Mouse (Mus musculus) forebrain, embryonic 11.5 days (tissue): ENCODE data around the gene Golgb1. TPM values are rescaled to one million over a fixed set of nuclear protein-coding genes. Genes with fewer than 3 reads are reported as not detected.
A peak's percentile ranks its signal among the peaks of the same experiment; 100 is the strongest.

Experiments used
- ATAC-seq: fragments of 200-750 bp; cut with Nextera tagmentation; replicated peaks from 2 replicates; pipeline ENCODE4 v1.8.0; 2017; ENCODE audit warnings: moderate TSS enrichment; ENCODE audit not compliant: low FRiP score
- DNase-seq: peaks from one replicate; pipeline ENCODE4 v3.0.0-alpha.2; 2017; ENCODE audit warnings: low spot score
- H3K27ac ChIP-seq: fragments of 300-500 bp; sonication (generic); 2 replicates; pipeline ENCODE4 v1.5.1; 2014; ENCODE audit warnings: low read depth, low read length
- H3K27me3 ChIP-seq: fragments of 300-500 bp; sonication (generic); 2 replicates; pipeline ENCODE4 v1.6.1; 2014; ENCODE audit warnings: mild to moderate bottlenecking, low read length, mixed read lengths; ENCODE audit not compliant: control insufficient read depth, insufficient read depth
- H3K36me3 ChIP-seq: fragments of 300-500 bp; sonication (generic); 2 replicates; pipeline ENCODE4 v1.6.1; 2014; ENCODE audit warnings: mild to moderate bottlenecking, low read length, moderate library complexity, mixed read lengths; ENCODE audit not compliant: control insufficient read depth, insufficient read depth
- H3K4me1 ChIP-seq: fragments of 300-500 bp; sonication (generic); replicated peaks from 2 replicates; pipeline ENCODE4 v1.6.1; 2014; ENCODE audit warnings: low read length, mixed read lengths; ENCODE audit not compliant: control insufficient read depth, insufficient read depth
- H3K4me2 ChIP-seq: fragments of 300-500 bp; sonication (generic); 2 replicates; pipeline ENCODE4 v1.6.1; 2014; ENCODE audit warnings: low read depth, mild to moderate bottlenecking, low read length, moderate library complexity, mixed read lengths; ENCODE audit not compliant: severe bottlenecking
- H3K4me3 ChIP-seq: fragments of 300-500 bp; sonication (generic); 2 replicates; pipeline ENCODE4 v1.5.1; 2014; ENCODE audit warnings: low read depth, low read length
- H3K9ac ChIP-seq: fragments of 300-500 bp; sonication (generic); 2 replicates; pipeline ENCODE4 v1.6.1; 2014; ENCODE audit warnings: low read length
- H3K9me3 ChIP-seq: fragments of 300-500 bp; sonication (generic); 2 replicates; pipeline ENCODE4 v1.6.1; 2016; ENCODE audit warnings: low read length, mixed read lengths; ENCODE audit not compliant: control insufficient read depth
- WGBS: fragments of 180-500 bp; shearing (Covaris S2); extraction: QIAGEN DNeasy Blood & Tissue Kit; methylation state at CpG from one replicate; pipeline ENCODE4 v1.1.7; 2014; 5-methylcytosine and 5-hydroxymethylcytosine counted together
- polyA plus RNA-seq: library from polyadenylated mRNA; unstranded; fragments of >200 nt; fragmentation: Nextera tagmentation; extraction: Ambion mirVana; gene quantifications from 2 replicates; pipeline ENCODE4 v1.2.1, GENCODE M21; 2014

Gene Golgb1
- polyA plus RNA-seq, 1 experiment from 2014 or later = 74.2 TPM

DNA sequence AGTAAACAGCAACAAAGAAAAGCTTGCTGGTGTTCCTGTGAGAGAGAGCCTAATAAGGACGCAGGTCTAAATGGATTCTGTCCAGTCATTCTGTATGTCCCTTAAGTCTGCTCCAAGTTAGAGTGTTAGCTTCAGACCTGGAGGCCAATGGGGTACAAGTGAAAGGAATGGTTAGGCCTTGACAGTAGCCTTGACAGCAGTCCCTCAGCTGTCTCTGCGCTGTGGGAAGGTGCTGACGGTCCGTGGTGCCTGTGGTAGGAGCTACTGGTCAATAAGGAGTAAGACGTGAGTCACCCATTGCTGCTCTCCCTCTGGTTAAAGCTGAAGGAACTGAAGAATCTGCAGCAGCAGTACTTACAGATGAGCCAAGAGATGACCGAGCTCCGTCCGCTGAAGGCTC is 49.4 kb downstream of the Golgb1 start:
- Histone ChIP-seq H3K4me1 (no peaks in the 10 kb centered on the region), H3K4me2 (no peak overlapping the region), H3K9me3 (no peaks in the 10 kb centered on the region), H3K36me3 (no peaks in the 10 kb centered on the region; the same call in 1 of the 2 replicates), H3K27ac (no peak overlapping the region), H3K4me3 (no peak overlapping the region), H3K9ac (no peak overlapping the region), H3K27me3 (no peaks in the 10 kb centered on the region)
- WGBS = 94% methylated on average over 8 of the region's 8 CpGs
- no peak for DNase-seq
- ATAC-seq = no peak

DNA sequence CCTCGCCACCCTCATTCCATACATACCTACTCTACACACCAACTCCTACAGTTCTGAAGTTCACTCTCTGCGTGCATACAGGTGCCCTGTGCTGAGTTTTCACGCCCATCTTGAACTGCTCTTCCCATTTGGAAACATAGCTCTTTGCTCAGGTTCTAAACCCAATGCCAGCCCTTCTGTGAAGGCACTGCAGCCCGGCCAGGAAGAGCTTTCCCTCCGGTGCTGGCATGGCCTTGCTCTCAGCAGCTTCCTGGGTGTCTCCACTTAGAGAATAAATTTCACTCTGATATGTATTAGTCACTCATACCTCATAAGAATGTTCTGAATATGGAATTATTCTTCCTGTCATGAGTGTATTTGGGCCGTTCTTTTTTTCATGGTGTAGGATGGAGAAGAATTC is 50.4 kb downstream of the Golgb1 start:
- H3K4me3 ChIP-seq = no peak overlapping the region
- ATAC-seq (no peak), DNase-seq (no peak)
- H3K4me2 ChIP-seq = no peak overlapping the region
- 87% methylated on average over 6 of the region's 6 CpGs for WGBS
- H3K9me3 ChIP-seq = no peaks in the 10 kb centered on the region
- no peak overlapping the region for H3K9ac ChIP-seq
- H3K27me3 ChIP-seq = no peaks in the 10 kb centered on the region
- H3K36me3 ChIP-seq = no peaks in the 10 kb centered on the region; the same call in 1 of the 2 replicates
- no peak overlapping the region for H3K27ac ChIP-seq
- no peaks in the 10 kb centered on the region for H3K4me1 ChIP-seq

GRCm38 (mm10) chr16:36925797-36926196 is 50.9 kb downstream of the Golgb1 start:
- no peak overlapping the region for H3K9ac ChIP-seq
- no peak for DNase-seq
- H3K36me3 ChIP-seq = no peaks in the 10 kb centered on the region; the same call in 1 of the 2 replicates
- no peak overlapping the region for H3K4me2 ChIP-seq
- no peak for ATAC-seq
- no peaks in the 10 kb centered on the region for H3K4me1 ChIP-seq
- WGBS = 92% methylated on average over 6 of the region's 6 CpGs
- H3K4me3 ChIP-seq = no peak overlapping the region
- H3K9me3 ChIP-seq = no peaks in the 10 kb centered on the region
- H3K27me3 ChIP-seq = no peaks in the 10 kb centered on the region
- H3K27ac ChIP-seq = no peak overlapping the region

- Histone ChIP-seq H3K9me3 (no peaks in the 10 kb centered on the region), H3K27me3 (no peaks in the 10 kb centered on the region), H3K9ac (no peak overlapping the region), H3K4me1 (no peaks in the 10 kb centered on the region), H3K36me3 (no peaks in the 10 kb centered on the region; the same call in 1 of the 2 replicates), H3K27ac (no peak overlapping the region), H3K4me3 (no peak overlapping the region), H3K4me2 (no peak overlapping the region)
- ATAC-seq (no peak), DNase-seq (no peak)
- WGBS = 92% methylated on average over 10 of the region's 10 CpGs
Observed at GRCm38 (mm10) chr16:36926514-36927447, 51.8 kb downstream of the Golgb1 start.

- no peak for DNase-seq
- no peaks in the 10 kb centered on the region; the same call in 1 of the 2 replicates for H3K36me3 ChIP-seq
- no peaks in the 10 kb centered on the region for H3K27me3 ChIP-seq
- no peaks in the 10 kb centered on the region for H3K4me1 ChIP-seq
- no peaks in the 10 kb centered on the region for H3K9me3 ChIP-seq
- no peak overlapping the region for H3K4me3 ChIP-seq
- 87% methylated on average over 10 of the region's 10 CpGs for WGBS
- no peak overlapping the region for H3K9ac ChIP-seq
- no peak overlapping the region for H3K27ac ChIP-seq
- H3K4me2 ChIP-seq = no peak overlapping the region
- ATAC-seq = no peak
Observed at GRCm38 (mm10) chr16:36927495-36928105, 52.7 kb downstream of the Golgb1 start.

GRCm38 (mm10) chr16:36928106-36928500 is 53.2 kb downstream of the Golgb1 start:
- no peak overlapping the region for H3K9ac ChIP-seq
- no peaks in the 10 kb centered on the region for H3K9me3 ChIP-seq
- H3K27me3 ChIP-seq = no peaks in the 10 kb centered on the region
- no peak overlapping the region for H3K27ac ChIP-seq
- H3K4me1 ChIP-seq = no peaks in the 10 kb centered on the region
- ATAC-seq = no peak
- no peak overlapping the region for H3K4me2 ChIP-seq
- no peaks in the 10 kb centered on the region; the same call in 1 of the 2 replicates for H3K36me3 ChIP-seq
- 91% methylated on average over 8 of the region's 8 CpGs for WGBS
- H3K4me3 ChIP-seq = no peak overlapping the region
- no peak for DNase-seq

DNA sequence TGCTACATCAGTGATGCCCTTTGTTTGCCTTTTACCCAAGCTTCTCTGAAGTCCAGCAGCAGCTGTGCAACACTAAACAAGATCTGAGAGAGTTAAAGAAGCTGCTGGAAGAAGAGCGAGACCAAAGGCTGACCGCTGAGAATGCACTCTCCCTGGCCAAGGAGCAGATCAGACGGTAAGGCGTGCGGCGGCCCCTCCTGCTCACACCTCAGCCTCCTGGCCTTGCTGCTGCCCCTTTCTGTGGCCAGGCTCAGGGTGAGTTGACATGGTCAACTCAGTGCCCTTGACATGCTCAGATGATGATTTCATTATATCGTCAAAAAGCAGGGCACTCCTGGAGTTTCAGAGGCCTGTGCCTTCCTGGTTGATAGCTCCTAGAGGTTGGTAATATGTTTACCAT is 54.3 kb downstream of the Golgb1 start:
- no peak overlapping the region for H3K9ac ChIP-seq
- no peaks in the 10 kb centered on the region for H3K4me1 ChIP-seq
- no peaks in the 10 kb centered on the region for H3K9me3 ChIP-seq
- no peak for ATAC-seq
- H3K27ac ChIP-seq = no peak overlapping the region
- no peak overlapping the region for H3K4me2 ChIP-seq
- H3K36me3 ChIP-seq = no peaks in the 10 kb centered on the region; the same call in 1 of the 2 replicates
- no peak overlapping the region for H3K4me3 ChIP-seq
- no peaks in the 10 kb centered on the region for H3K27me3 ChIP-seq
- 98% methylated on average over 7 of the region's 7 CpGs for WGBS
- DNase-seq = no peak

GRCm38 (mm10) chr16:36930231-36931136 is 55.5 kb downstream of the Golgb1 start:
- Histone ChIP-seq H3K27ac (no peak overlapping the region), H3K9ac (no peak overlapping the region), H3K4me1 (no peaks in the 10 kb centered on the region), H3K4me3 (no peak overlapping the region), H3K27me3 (no peaks in the 10 kb centered on the region), H3K36me3 (no peaks in the 10 kb centered on the region; the same call in 1 of the 2 replicates), H3K4me2 (no peak overlapping the region), H3K9me3 (no peaks in the 10 kb centered on the region)
- DNase-seq = peak; percentile 7
- ATAC-seq = no peak
- WGBS = 86% methylated on average over 11 of the region's 11 CpGs
